Mouse (Mus musculus) myocyte (in vitro differentiated cells): Measurements from ENCODE around the gene Epb41l2. TPM values are rescaled to one million over a fixed set of nuclear protein-coding genes. Genes with fewer than 3 reads are reported as not detected.

Experiments used
- H3K27me3 ChIP-seq: one replicate; pipeline ENCODE4 v1.6.1; 2011; ENCODE audit not compliant: control insufficient read depth, insufficient read depth, insufficient read length
- H3K36me3 ChIP-seq: one replicate; pipeline ENCODE4 v1.6.1; 2011; ENCODE audit not compliant: control insufficient read depth, insufficient read depth
- H3K4me2 ChIP-seq: one replicate; pipeline ENCODE4 v1.6.1; 2011; ENCODE audit warnings: low read depth, control low read depth
- H3K4me3 ChIP-seq: one replicate; pipeline ENCODE4 v1.5.1; 2011; ENCODE audit warnings: mild to moderate bottlenecking, control low read depth, moderate library complexity
- H3K79me2 ChIP-seq: one replicate; pipeline ENCODE4 v1.6.1; 2011; ENCODE audit not compliant: control insufficient read depth, insufficient read depth
- H3ac ChIP-seq: one replicate; pipeline ENCODE4 v1.6.1; 2011; ENCODE audit not compliant: control insufficient read depth, insufficient read length
- CEBPB ChIP-seq: IDR thresholded peaks from 2 replicates; pipeline ENCODE4 v1.6.1; 2011; ENCODE audit warnings: mild to moderate bottlenecking, moderate library complexity; ENCODE audit not compliant: poor library complexity, insufficient read depth, severe bottlenecking
- E2F4 ChIP-seq: IDR thresholded peaks from one replicate; pipeline ENCODE4 v1.6.1; 2011; ENCODE audit warnings: mild to moderate bottlenecking, control low read depth, moderate library complexity; ENCODE audit not compliant: insufficient read depth
- MAX ChIP-seq: IDR thresholded peaks from one replicate; pipeline ENCODE4 v1.6.1; 2011; ENCODE audit warnings: low read depth, mild to moderate bottlenecking, control low read depth
- MYOD1 ChIP-seq, 3 experiments: IDR thresholded peaks; one replicate each; pipeline ENCODE4 v1.6.1; 2011; ENCODE audit warnings: control low read depth in 2 of 3, low read depth in 2 of 3, mild to moderate bottlenecking in 2 of 3, moderate library complexity in 1 of 3; ENCODE audit not compliant: insufficient read length in 2 of 3, control insufficient read depth in 1 of 3
- MYOG ChIP-seq, 3 experiments: IDR thresholded peaks; one replicate each; pipeline ENCODE4 v1.6.1; 2011; ENCODE audit warnings: control low read depth in 2 of 3, low read depth in 2 of 3, mild to moderate bottlenecking in 2 of 3; ENCODE audit not compliant: insufficient read length in 2 of 3, control insufficient read depth in 1 of 3, insufficient read depth in 1 of 3
- POLR2A ChIP-seq: IDR thresholded peaks from one replicate; pipeline ENCODE4 v1.6.1; 2011; ENCODE audit warnings: low read depth, mild to moderate bottlenecking, control low read depth, moderate library complexity; ENCODE audit not compliant: insufficient read length
- POLR2AphosphoS2 ChIP-seq: IDR thresholded peaks from one replicate; pipeline ENCODE4 v1.6.1; 2011; ENCODE audit warnings: low read depth, control low read depth; ENCODE audit not compliant: insufficient read length
- REST ChIP-seq: IDR thresholded peaks from one replicate; pipeline ENCODE4 v1.6.1; 2011; ENCODE audit warnings: mild to moderate bottlenecking, control low read depth, moderate library complexity; ENCODE audit not compliant: insufficient read depth, insufficient read length
- SRF ChIP-seq: IDR thresholded peaks from one replicate; pipeline ENCODE4 v1.6.1; 2011; ENCODE audit warnings: low read depth; ENCODE audit not compliant: control insufficient read depth, insufficient read length
- TCF12 ChIP-seq: IDR thresholded peaks from one replicate; pipeline ENCODE4 v1.6.1; 2011; ENCODE audit warnings: mild to moderate bottlenecking, control low read depth; ENCODE audit not compliant: poor library complexity, insufficient read depth, severe bottlenecking
- TCF3 ChIP-seq: IDR thresholded peaks from one replicate; pipeline ENCODE4 v1.6.1; 2011; ENCODE audit warnings: low read depth, control low read depth; ENCODE audit not compliant: insufficient read length
- USF1 ChIP-seq: IDR thresholded peaks from one replicate; pipeline ENCODE4 v1.6.1; 2011; ENCODE audit warnings: low read depth, mild to moderate bottlenecking, control low read depth, moderate library complexity
- polyA plus RNA-seq: library from polyadenylated mRNA; unstranded; fragments of >200 nt; fragmentation: generic; extraction: Trizol; gene quantifications from one replicate; pipeline ENCODE4 v1.2.1, GENCODE M21; 2012; ENCODE audit warnings: missing spikeins

The Epb41l2 gene
- polyA plus RNA-seq, 1 experiment: 22.3 TPM

DNA sequence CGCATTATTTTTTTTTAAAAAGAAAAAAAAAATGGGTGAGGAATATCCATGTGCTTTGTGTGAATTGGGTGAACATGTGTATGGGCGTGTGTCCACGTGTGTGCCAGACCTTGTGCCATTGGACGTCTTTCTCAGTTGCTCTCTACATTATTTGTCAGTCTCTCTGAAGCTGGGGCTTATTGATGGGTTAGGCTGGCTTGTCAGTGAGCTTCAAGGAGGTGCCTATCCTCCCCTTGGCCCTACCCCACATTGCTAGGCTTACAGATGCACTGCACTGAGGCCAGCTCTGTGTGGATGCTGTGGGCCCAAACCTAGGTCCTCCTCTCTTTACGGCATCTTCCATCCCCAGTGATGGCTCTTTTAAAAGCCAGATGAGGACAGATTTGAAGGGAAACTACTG is 69.1 kb downstream of the Epb41l2 start:
- H3ac ChIP-seq: no peak overlapping the region
- H3K4me3 ChIP-seq: no peak overlapping the region
- no peaks in the 10 kb centered on the region for H3K36me3 ChIP-seq
- no peak overlapping the region for H3K4me2 ChIP-seq
- no peaks in the 10 kb centered on the region for H3K27me3 ChIP-seq
- peaks cover 54% of the 10 kb centered on the region for H3K79me2 ChIP-seq
- TF ChIP-seq SRF (no peak), MAX (no peak), USF1 (no peak), POLR2A (no peak), TCF12 (no peak), REST (no peak), TCF3 (no peak), POLR2AphosphoS2 (no peak), MYOG (IDR thresholded peaks at IDR 0.05; ENCODE audit: control insufficient read depth in 1 of 3, insufficient read depth in 1 of 3, insufficient read length in 2 of 3, low read depth in 2 of 3) (no peak), MYOD1 (IDR thresholded peaks at IDR 0.05; ENCODE audit: control insufficient read depth in 1 of 3, insufficient read length in 2 of 3, low read depth in 2 of 3) (no peak), CEBPB (no peak), E2F4 (no peak)

DNA sequence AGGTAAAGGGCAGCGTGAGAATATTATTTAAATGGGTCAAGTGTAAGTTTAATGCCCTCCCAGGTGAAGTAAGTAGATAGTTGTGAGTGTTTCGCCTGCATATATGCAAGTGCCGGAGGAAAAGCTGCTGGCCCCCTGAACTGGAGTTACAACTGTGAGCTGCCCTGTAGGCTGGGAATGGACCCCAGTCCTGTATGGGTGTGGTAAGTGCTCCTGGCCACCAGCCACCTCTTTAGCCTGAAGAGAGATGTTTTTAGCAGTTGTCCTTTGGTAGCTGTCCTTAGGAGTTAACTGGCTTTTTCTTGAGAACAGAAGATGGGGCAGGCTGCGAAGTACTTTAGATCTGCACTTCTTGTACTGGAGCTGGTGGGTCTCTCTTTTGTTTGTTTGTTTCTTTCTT is 69.7 kb downstream of the Epb41l2 start:
- Histone ChIP-seq H3K79me2 (peaks cover 56% of the 10 kb centered on the region), H3K27me3 (no peaks in the 10 kb centered on the region), H3K4me3 (no peak overlapping the region), H3K4me2 (peak overlapping the region; percentile 57), H3ac (no peak overlapping the region), H3K36me3 (no peaks in the 10 kb centered on the region)
- TF ChIP-seq POLR2AphosphoS2: no peak
- TF ChIP-seq TCF3: no peak
- TF ChIP-seq MAX: no peak
- TF ChIP-seq SRF: no peak
- TF ChIP-seq E2F4: no peak
- TF ChIP-seq MYOG (IDR thresholded peaks at IDR 0.05; ENCODE audit: control insufficient read depth in 1 of 3, insufficient read depth in 1 of 3, insufficient read length in 2 of 3, low read depth in 2 of 3): no peak
- TF ChIP-seq USF1: no peak

DNA sequence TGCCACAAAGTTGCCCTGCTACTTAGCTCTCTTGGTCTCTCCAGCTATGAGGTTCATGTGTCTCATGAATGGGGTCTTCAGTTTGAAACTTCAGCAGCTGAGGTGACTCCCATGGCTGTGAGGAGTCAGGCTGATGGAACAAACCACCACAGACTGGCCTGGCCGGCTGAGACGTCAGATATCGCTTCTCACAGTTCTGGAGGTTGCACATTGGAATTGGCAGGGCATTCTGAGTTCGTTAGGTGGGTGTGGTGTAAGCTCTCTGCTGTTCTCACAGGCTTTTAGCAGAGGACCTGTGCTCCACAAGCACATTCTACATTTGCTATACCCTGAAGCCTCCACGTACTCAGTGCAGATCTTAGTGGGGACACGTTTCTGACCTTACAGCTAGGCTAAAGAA is 71.3 kb downstream of the Epb41l2 start:
- Histone ChIP-seq H3K36me3 (no peaks in the 10 kb centered on the region), H3K79me2 (peaks cover 71% of the 10 kb centered on the region), H3K4me2 (peak overlapping the region; percentile 96), H3K4me3 (no peak overlapping the region), H3ac (no peak overlapping the region), H3K27me3 (no peaks in the 10 kb centered on the region)
- TF ChIP-seq TCF12 (no peak), MAX (no peak), CEBPB (no peak), POLR2AphosphoS2 (no peak)

DNA sequence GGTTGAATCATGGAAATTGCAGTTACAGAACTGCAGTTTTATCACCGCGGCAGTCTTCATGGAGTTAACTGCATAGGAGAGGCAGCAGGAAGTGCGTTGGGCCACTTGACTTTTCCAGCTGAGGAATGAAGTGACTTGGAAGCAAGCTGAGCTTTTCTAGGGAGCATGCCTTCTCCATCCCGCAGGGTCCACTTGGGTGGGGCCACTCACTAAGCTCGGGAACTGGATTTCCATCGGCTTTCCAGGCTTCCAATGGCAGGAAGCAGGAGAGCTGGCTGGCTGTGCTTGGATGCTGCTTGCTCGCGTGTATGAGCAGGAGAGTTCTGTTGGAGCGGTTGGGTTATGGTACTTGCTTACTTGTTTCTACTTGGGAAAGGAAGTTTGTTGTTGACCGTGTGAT is 72.8 kb downstream of the Epb41l2 start:
- H3K4me3 ChIP-seq: peak overlapping the region; percentile 3
- no peaks in the 10 kb centered on the region for H3K36me3 ChIP-seq
- H3ac ChIP-seq: no peak overlapping the region
- no peak for TF ChIP-seq SRF
- TF ChIP-seq POLR2A: no peak
- TF ChIP-seq MAX: no peak
- TF ChIP-seq USF1: no peak
- no peak for TF ChIP-seq MYOD1 (IDR thresholded peaks at IDR 0.05; ENCODE audit: control insufficient read depth in 1 of 3, insufficient read length in 2 of 3, low read depth in 2 of 3)
- no peak for TF ChIP-seq MYOG (IDR thresholded peaks at IDR 0.05; ENCODE audit: control insufficient read depth in 1 of 3, insufficient read depth in 1 of 3, insufficient read length in 2 of 3, low read depth in 2 of 3)
- TF ChIP-seq POLR2AphosphoS2: no peak
- TF ChIP-seq E2F4: no peak
- TF ChIP-seq TCF3: no peak
- no peak for TF ChIP-seq REST
- no peak for TF ChIP-seq CEBPB
- TF ChIP-seq TCF12: no peak
- peaks cover 72% of the 10 kb centered on the region for H3K79me2 ChIP-seq
- peak overlapping the region; percentile 96 for H3K4me2 ChIP-seq
- H3K27me3 ChIP-seq: no peaks in the 10 kb centered on the region

DNA sequence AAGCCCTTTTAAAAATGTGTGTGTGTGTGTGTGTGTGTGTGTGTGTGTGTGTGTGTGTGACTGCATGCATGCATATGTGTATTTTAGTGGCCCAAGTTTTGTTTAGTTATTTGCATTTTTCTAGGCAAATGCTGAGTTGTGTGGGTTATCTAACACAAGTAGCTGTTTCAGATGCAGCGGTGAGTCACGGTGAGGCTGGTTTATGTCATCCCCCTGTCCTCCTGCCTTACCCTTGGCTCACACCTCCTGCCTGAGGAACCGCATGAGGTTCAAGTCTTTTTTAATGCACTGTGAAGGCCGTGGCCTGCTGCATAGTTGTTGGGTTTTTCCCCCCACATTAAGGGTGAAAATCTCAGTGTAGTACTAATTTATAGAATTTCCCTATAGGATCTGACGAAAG is 73.3 kb downstream of the Epb41l2 start:
- Histone ChIP-seq H3K79me2 (peaks cover 67% of the 10 kb centered on the region), H3K4me3 (peak overlapping the region; percentile 3), H3K36me3 (no peaks in the 10 kb centered on the region), H3K27me3 (no peaks in the 10 kb centered on the region), H3K4me2 (peak overlapping the region; percentile 96), H3ac (no peak overlapping the region)
- TF ChIP-seq USF1 (no peak), POLR2AphosphoS2 (no peak), SRF (no peak), TCF3 (no peak), MAX (no peak), POLR2A (no peak), REST (no peak), MYOD1 (IDR thresholded peaks at IDR 0.05; ENCODE audit: control insufficient read depth in 1 of 3, insufficient read length in 2 of 3, low read depth in 2 of 3) (no peak), MYOG (IDR thresholded peaks at IDR 0.05; ENCODE audit: control insufficient read depth in 1 of 3, insufficient read depth in 1 of 3, insufficient read length in 2 of 3, low read depth in 2 of 3) (no peak), CEBPB (no peak), E2F4 (no peak), TCF12 (no peak)
